Mouse (Mus musculus) E14TG2a.4 (cell line): ENCODE measurements at regions not wholly inside any gene's neighbourhood (a gene's known extent, or its start where the extent isn't known, plus 50 kb on each side); places are given as distances from the start of the nearest gene placed in this dataset.

Experiments
- CTCF ChIP-seq: conservative IDR thresholded peaks from 2 replicates; pipeline ENCODE4 v1.5.1; 2014; ENCODE audit warnings: low read length
- POU5F1 ChIP-seq: IDR thresholded peaks from 2 replicates; pipeline ENCODE4 v1.6.1; 2014; ENCODE audit warnings: low read length, borderline replicate concordance

GRCm38 (mm10) chr9:87369059-87369458 is 113.7 kb upstream of the Cep162 start:
- TF ChIP-seq CTCF (no peak), POU5F1 (no peak)
